Mouse (Mus musculus): ENCODE data around the gene Runx1.

- TF ChIP-seq CTCF (IDR thresholded peaks at IDR 0.05; ENCODE audit: borderline replicate concordance, control insufficient read depth, extremely low read depth, insufficient read depth, low read length, poor library complexity) = no peak
- TF ChIP-seq POLR2A (IDR thresholded peaks at IDR 0.05; ENCODE audit: control insufficient read depth, extremely low read depth, insufficient read depth, low read length, poor library complexity) = no peak
Measured at GRCm38 (mm10) chr16:92591783-92592182, 234.2 kb downstream of the Runx1 start.
